Mouse (Mus musculus) embryonic facial prominence, embryonic 10.5 days (tissue): Measurements from ENCODE around the gene Vti1a. TPM values are rescaled to one million over a fixed set of nuclear protein-coding genes. Genes with fewer than 3 reads are reported as not detected.

Experiments used
- DNase-seq: peaks from one replicate; pipeline ENCODE4 v3.0.0-alpha.2; 2017; ENCODE audit warnings: low spot score
- H3K27ac ChIP-seq: fragments of 300-500 bp; sonication (generic); replicated peaks from 2 replicates; pipeline ENCODE4 v1.5.1; 2016; ENCODE audit warnings: mild to moderate bottlenecking
- H3K27me3 ChIP-seq: fragments of 300-500 bp; sonication (generic); replicated peaks from 2 replicates; pipeline ENCODE4 v1.6.1; 2016; ENCODE audit warnings: low read depth, mild to moderate bottlenecking; ENCODE audit not compliant: poor library complexity, severe bottlenecking
- H3K36me3 ChIP-seq: fragments of 300-500 bp; sonication (generic); replicated peaks from 2 replicates; pipeline ENCODE4 v1.6.1; 2016; ENCODE audit warnings: mild to moderate bottlenecking, moderate library complexity
- H3K4me1 ChIP-seq: fragments of 300-500 bp; sonication (generic); 2 replicates; pipeline ENCODE4 v1.6.1; 2016
- H3K4me3 ChIP-seq: fragments of 300-500 bp; sonication (generic); 2 replicates; pipeline ENCODE4 v1.5.1; 2016; ENCODE audit warnings: mild to moderate bottlenecking, moderate library complexity
- H3K9me3 ChIP-seq: fragments of 300-500 bp; sonication (generic); 2 replicates; pipeline ENCODE4 v1.6.1; 2016; ENCODE audit warnings: mild to moderate bottlenecking
- whole genome bisulfite sequencing: fragments of 180-500 bp; shearing (Covaris S2); methylation state at CpG from one replicate; pipeline ENCODE4 v1.1.7; 2016; 5-methylcytosine and 5-hydroxymethylcytosine counted together
- polyA plus RNA-seq: library from polyadenylated mRNA; unstranded; fragments of >200 nt; fragmentation: Nextera tagmentation; extraction: Ambion mirVana; gene quantifications from 2 replicates; pipeline ENCODE4 v1.2.1, GENCODE M21; 2016

The Vti1a gene
- polyA plus RNA-seq, 1 experiment from 2014 or later: 31.2 TPM

GRCm38 (mm10) chr19:55440306-55440705, 124.2 kb downstream of the Vti1a start:
- Histone ChIP-seq H3K27ac (no peak overlapping the region), H3K9me3 (peaks cover 5% of the 10 kb centered on the region; the same call in 1 of the 2 replicates), H3K27me3 (no peaks in the 10 kb centered on the region), H3K4me1 (no peaks in the 10 kb centered on the region), H3K4me3 (no peak overlapping the region), H3K36me3 (peaks cover 13% of the 10 kb centered on the region)
- 88% methylated on average over 3 of the region's 3 CpGs for WGBS
- no peak for DNase-seq

- Histone ChIP-seq H3K9me3 (no peaks in the 10 kb centered on the region), H3K4me3 (no peak overlapping the region), H3K27ac (no peak overlapping the region), H3K27me3 (no peaks in the 10 kb centered on the region), H3K36me3 (no peaks in the 10 kb centered on the region), H3K4me1 (peaks cover 5% of the 10 kb centered on the region)
- 88% methylated on average over 8 of the region's 8 CpGs for WGBS
- no peak for DNase-seq
These were observed 127.5 kb downstream of the Vti1a start for GRCm38 (mm10) chr19:55443618-55444017.

- 52% methylated on average over 13 of the region's 13 CpGs for WGBS
- Histone ChIP-seq H3K27me3 (no peaks in the 10 kb centered on the region), H3K4me1 (peaks cover 22% of the 10 kb centered on the region), H3K27ac (no peak overlapping the region; the same call in 1 of the 2 replicates), H3K36me3 (0 out of 2 replicates have a peak, but pooled peaks cover 2% of the 10 kb centered on the region), H3K4me3 (no peak overlapping the region), H3K9me3 (no peaks in the 10 kb centered on the region)
- peak; percentile 58 for DNase-seq
These were observed 133.0 kb downstream of the Vti1a start for GRCm38 (mm10) chr19:55449084-55449483.

DNA sequence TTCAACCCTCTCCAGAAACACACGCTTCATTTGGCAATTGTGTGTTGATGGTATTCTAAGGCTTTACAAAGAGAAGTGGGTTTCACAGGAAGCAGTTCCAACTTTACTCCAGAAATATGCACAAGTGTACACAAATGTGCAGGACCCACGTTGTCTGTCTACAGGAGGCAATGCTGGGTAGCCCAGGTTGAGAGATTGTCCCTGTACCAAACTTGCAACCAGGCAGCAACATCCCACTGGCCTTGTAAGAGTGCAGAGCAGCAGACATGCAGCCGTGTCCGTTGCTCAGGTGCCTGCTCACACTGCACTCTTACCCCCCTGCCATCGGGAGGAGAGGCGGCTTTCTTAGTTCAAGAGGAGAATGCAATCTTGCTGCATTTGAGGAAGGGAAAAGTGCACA, 133.4 kb downstream of the Vti1a start:
- Histone ChIP-seq H3K27ac (no peak overlapping the region; the same call in 1 of the 2 replicates), H3K36me3 (0 out of 2 replicates have a peak, but pooled peaks cover 2% of the 10 kb centered on the region), H3K4me1 (peaks cover 22% of the 10 kb centered on the region), H3K27me3 (no peaks in the 10 kb centered on the region), H3K9me3 (no peaks in the 10 kb centered on the region), H3K4me3 (no peak overlapping the region)
- 69% methylated on average over 6 of the region's 6 CpGs for WGBS
- DNase-seq: no peak

- no peaks in the 10 kb centered on the region for H3K36me3 ChIP-seq
- DNase-seq: no peak
- H3K4me1 ChIP-seq: peaks cover 15% of the 10 kb centered on the region
- no peaks in the 10 kb centered on the region for H3K27me3 ChIP-seq
- H3K9me3 ChIP-seq: no peaks in the 10 kb centered on the region
- WGBS: 55% methylated on average over 21 of the region's 21 CpGs
- peak overlapping the region; percentile 57; the same call in 1 of the 2 replicates for H3K27ac ChIP-seq
- no peak overlapping the region for H3K4me3 ChIP-seq
These were observed 140.4 kb downstream of the Vti1a start for GRCm38 (mm10) chr19:55456325-55457091.

DNA sequence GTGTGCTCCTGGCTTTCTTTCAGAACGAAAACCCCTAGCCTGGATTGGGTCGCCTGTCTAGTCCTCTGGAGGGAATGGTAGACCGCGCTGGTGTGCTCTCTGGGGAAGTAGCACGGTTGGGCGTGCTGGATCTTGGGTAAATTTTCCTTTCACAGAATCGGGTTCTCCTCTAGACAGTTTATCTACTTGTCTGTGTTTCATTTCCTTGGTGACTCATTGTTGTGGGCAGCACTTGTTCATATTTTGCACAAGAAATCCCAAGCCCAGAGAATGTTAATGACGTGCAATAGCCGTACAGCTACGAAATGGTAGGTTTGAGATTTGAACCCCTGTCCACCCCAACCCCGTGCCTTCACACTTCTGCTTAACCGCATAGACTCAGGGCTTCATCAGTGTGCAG, 145.9 kb downstream of the Vti1a start:
- WGBS: 93% methylated on average over 12 of the region's 12 CpGs

GRCm38 (mm10) chr19:55463670-55464069, 147.6 kb downstream of the Vti1a start:
- H3K36me3 ChIP-seq: no peaks in the 10 kb centered on the region
- no peak overlapping the region for H3K4me3 ChIP-seq
- no peak overlapping the region for H3K27ac ChIP-seq
- H3K27me3 ChIP-seq: no peaks in the 10 kb centered on the region
- no peak for DNase-seq
- no peaks in the 10 kb centered on the region for H3K9me3 ChIP-seq
- 92% methylated on average over 4 of the region's 4 CpGs for WGBS
- H3K4me1 ChIP-seq: peaks cover 9% of the 10 kb centered on the region

More for the DNA sequence above, 145.9 kb downstream of the Vti1a start:
- no peaks in the 10 kb centered on the region for H3K9me3 ChIP-seq
- DNase-seq: no peak
- H3K27me3 ChIP-seq: no peaks in the 10 kb centered on the region
- H3K36me3 ChIP-seq: no peaks in the 10 kb centered on the region
- H3K4me3 ChIP-seq: no peak overlapping the region
- H3K27ac ChIP-seq: no peak overlapping the region
- H3K4me1 ChIP-seq: peaks cover 9% of the 10 kb centered on the region

DNA sequence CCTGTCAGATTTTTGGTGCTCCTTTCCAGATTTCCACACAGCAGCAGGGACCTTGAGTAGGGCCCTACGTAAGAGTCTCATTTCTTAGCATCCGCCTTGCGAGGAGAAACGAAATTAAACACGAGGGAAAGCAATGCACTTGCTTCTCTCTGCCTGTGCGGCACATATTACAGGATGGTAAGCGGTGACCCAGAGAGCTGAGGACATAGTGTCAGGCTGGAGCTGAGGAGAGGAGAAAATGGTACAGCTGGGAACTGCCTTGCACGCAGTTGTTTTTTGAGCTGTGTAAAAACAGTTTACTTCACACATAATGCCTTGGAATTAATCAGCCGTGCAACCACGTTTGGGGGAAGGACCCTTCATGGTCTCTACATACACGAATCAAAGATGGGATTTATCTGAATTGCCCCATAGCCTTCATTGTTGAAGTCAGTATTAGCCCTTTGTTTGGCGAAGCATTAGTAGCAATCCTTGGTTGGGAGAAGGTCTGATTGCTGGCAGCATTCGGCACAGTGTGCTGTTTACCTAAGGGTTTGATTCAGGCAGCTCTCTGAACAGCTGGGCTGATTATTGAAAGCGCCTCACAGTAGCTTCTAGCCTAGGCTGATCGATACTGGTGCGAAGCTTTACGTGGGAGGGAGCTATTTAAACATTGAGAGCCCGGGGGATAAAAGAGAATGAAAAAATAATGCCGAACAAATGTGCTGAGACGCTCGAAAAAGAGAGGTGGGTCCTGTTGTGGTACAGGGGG, 153.4 kb downstream of the Vti1a start:
- H3K4me1 ChIP-seq: peaks cover 22% of the 10 kb centered on the region
- 75% methylated on average over 21 of the region's 21 CpGs for WGBS
- no peaks in the 10 kb centered on the region for H3K9me3 ChIP-seq
- H3K4me3 ChIP-seq: no peak overlapping the region
- no peak overlapping the region for H3K27ac ChIP-seq
- no peaks in the 10 kb centered on the region for H3K27me3 ChIP-seq
- H3K36me3 ChIP-seq: no peaks in the 10 kb centered on the region
- DNase-seq: no peak

GRCm38 (mm10) chr19:55472582-55472981, 156.5 kb downstream of the Vti1a start:
- H3K36me3 ChIP-seq: no peaks in the 10 kb centered on the region
- DNase-seq: no peak
- H3K27me3 ChIP-seq: no peaks in the 10 kb centered on the region
- peaks cover 23% of the 10 kb centered on the region for H3K4me1 ChIP-seq
- no peak overlapping the region for H3K27ac ChIP-seq
- 92% methylated on average over 8 of the region's 8 CpGs for WGBS
- H3K9me3 ChIP-seq: no peaks in the 10 kb centered on the region
- no peak overlapping the region for H3K4me3 ChIP-seq

DNA sequence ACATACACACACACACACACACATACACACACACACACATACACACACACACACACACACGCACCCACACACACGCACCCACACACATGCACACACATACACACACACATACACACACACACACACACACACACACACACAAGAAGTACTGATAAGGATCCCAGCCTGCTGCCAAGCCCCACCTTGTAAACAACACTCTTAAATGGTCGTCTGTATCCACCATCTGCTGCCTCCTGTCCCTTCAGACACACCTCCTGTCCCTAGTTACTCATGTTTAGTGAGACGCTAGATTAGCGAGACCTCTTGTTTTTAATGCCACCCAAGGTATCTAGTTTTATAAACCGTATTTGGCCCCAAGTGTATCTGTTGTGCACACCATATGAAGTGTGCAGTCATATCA, 158.1 kb downstream of the Vti1a start:
- H3K4me3 ChIP-seq: no peak overlapping the region
- no peak overlapping the region for H3K27ac ChIP-seq
- H3K4me1 ChIP-seq: peaks cover 31% of the 10 kb centered on the region
- no peaks in the 10 kb centered on the region for H3K9me3 ChIP-seq
- DNase-seq: no peak
- WGBS: 80% methylated on average over 6 of the region's 6 CpGs
- no peaks in the 10 kb centered on the region for H3K27me3 ChIP-seq
- no peaks in the 10 kb centered on the region for H3K36me3 ChIP-seq

DNA sequence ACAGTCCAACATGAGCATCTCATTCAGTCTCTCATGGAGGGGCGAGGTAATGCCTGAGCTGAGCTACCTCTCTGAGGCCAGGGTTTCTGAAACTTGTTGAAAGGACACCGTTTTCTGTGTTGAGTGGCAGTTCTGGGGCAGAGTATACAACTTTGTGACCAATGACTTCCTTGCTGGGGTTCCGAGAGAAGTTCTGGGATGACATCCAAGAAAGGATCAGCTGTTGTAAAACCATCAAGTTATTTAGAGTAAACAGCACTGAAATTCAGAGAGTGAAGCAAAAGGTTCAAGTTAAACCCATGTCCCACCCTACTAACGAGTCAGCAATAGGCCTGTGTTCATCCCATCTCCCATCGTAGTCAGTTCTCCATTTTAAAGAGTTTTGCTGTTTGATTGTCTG, 164.4 kb downstream of the Vti1a start:
- Histone ChIP-seq H3K27ac (no peak overlapping the region), H3K4me3 (no peak overlapping the region), H3K4me1 (peaks cover 37% of the 10 kb centered on the region), H3K36me3 (no peaks in the 10 kb centered on the region), H3K9me3 (no peaks in the 10 kb centered on the region), H3K27me3 (no peaks in the 10 kb centered on the region)
- WGBS: 91% methylated on average over 5 of the region's 5 CpGs
- no peak for DNase-seq

DNA sequence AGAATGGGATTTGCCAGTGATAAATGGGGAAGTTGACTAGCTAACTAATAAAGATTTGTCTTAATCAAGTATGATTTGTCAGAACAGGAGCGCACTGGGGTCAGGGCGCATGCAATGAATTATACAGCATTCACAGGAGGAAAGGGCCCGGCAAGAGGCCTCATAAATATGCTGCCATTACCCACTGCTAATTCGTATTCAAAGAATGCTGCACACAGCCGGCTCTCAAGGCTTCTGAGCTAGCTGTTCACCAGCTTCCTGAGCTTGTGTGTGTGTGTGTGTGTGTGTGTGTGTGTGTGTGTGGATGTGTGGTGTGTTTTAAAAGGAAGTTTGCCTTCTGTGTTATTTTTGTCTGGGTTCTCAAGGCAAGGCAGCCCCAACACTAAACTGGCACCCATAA, 165.2 kb downstream of the Vti1a start:
- Histone ChIP-seq H3K4me1 (peaks cover 44% of the 10 kb centered on the region), H3K27ac (no peak overlapping the region)
- DNase-seq: no peak

DNA sequence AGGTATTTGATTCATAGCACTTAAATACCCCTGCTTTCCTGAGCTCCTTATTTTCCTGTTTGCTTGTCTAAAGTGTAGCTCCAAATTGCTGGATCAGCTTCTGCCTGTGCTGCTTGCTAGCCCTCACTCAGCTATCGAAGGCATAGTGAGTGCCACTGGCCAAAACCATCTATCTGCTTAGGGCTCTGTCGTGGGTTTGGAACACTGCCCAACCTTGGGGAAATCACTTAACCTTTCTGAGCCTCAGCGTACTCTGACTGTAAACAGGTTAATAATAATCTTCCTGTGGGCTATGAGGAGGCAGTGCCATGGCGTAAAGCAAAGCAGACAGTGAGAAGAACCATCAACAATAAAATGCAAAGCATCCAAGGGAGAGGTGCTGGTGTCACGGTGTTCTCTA, 167.4 kb downstream of the Vti1a start:
- H3K4me1 ChIP-seq: peaks cover 38% of the 10 kb centered on the region
- no peaks in the 10 kb centered on the region for H3K27me3 ChIP-seq
- WGBS: 81% methylated on average over 5 of the region's 5 CpGs
- H3K9me3 ChIP-seq: no peaks in the 10 kb centered on the region
- no peak overlapping the region for H3K4me3 ChIP-seq
- H3K27ac ChIP-seq: no peak overlapping the region
- H3K36me3 ChIP-seq: no peaks in the 10 kb centered on the region
- no peak for DNase-seq

More for the DNA sequence above, 165.2 kb downstream of the Vti1a start:
- H3K4me3 ChIP-seq: no peak overlapping the region
- 60% methylated on average over 5 of the region's 5 CpGs for WGBS
- H3K9me3 ChIP-seq: no peaks in the 10 kb centered on the region
- no peaks in the 10 kb centered on the region for H3K36me3 ChIP-seq
- no peaks in the 10 kb centered on the region for H3K27me3 ChIP-seq
